Mouse (Mus musculus) MEL (cell line): Measurements from ENCODE around the gene Tomm40. TPM values are rescaled to one million over a fixed set of nuclear protein-coding genes. Genes with fewer than 3 reads are reported as not detected.
A peak's percentile ranks its signal among the peaks of the same experiment; 100 is the strongest.

ENCODE experiments used
- DNase-seq: peaks from one replicate; pipeline ENCODE4 v3.0.0; 2011; ENCODE audit warnings: low read depth, low spot score
- H3K27ac ChIP-seq: 2 replicates; pipeline ENCODE4 v1.5.1; 2012; ENCODE audit warnings: low read depth, mild to moderate bottlenecking, control low read depth, low read length, moderate library complexity; ENCODE audit not compliant: control insufficient read depth
- H3K27me3 ChIP-seq, 2 experiments: fragments of 150-350 bp in 1 of 2; sonication (generic) in 1 of 2; 2 replicates each; pipeline ENCODE4 v1.6.1; 2012; ENCODE audit warnings: low read length in 2 of 2, mild to moderate bottlenecking in 2 of 2, improper control_type of control experiment in 1 of 2, moderate library complexity in 1 of 2; ENCODE audit not compliant: insufficient read depth in 2 of 2, control insufficient read depth in 1 of 2
- H3K36me3 ChIP-seq, 2 experiments: 2 replicates each; pipeline ENCODE4 v1.6.1; 2012 to 2014; ENCODE audit warnings: low read length in 2 of 2, improper control_type of control experiment in 1 of 2, inconsistent platforms in 1 of 2, mild to moderate bottlenecking in 1 of 2; ENCODE audit not compliant: insufficient read depth in 2 of 2, control insufficient read depth in 1 of 2
- H3K4me1 ChIP-seq, 2 experiments: fragments of 150-350 bp in 1 of 2; sonication (generic) in 1 of 2; 2 replicates each; pipeline ENCODE4 v1.6.1; 2012; ENCODE audit warnings: low read length in 2 of 2, improper control_type of control experiment in 1 of 2, mild to moderate bottlenecking in 1 of 2; ENCODE audit not compliant: insufficient read depth in 2 of 2, control insufficient read depth in 1 of 2
- H3K4me3 ChIP-seq, 2 experiments: fragments of 150-350 bp in 1 of 2; sonication (generic) in 1 of 2; 2 replicates each; pipeline ENCODE4 v1.5.1; 2012; ENCODE audit warnings: low read depth in 2 of 2, low read length in 2 of 2, mild to moderate bottlenecking in 2 of 2, moderate library complexity in 2 of 2, control low read depth in 1 of 2, improper control_type of control experiment in 1 of 2; ENCODE audit not compliant: control insufficient read depth in 1 of 2, insufficient read depth in 1 of 2
- H3K79me2 ChIP-seq: 2 replicates; pipeline ENCODE4 v1.6.1; 2012; ENCODE audit warnings: mild to moderate bottlenecking, low read length, moderate library complexity; ENCODE audit not compliant: control insufficient read depth, poor library complexity, insufficient read depth
- H3K9ac ChIP-seq: 2 replicates; pipeline ENCODE4 v1.6.1; 2012; ENCODE audit warnings: low read depth, mild to moderate bottlenecking, control low read depth, low read length, moderate library complexity; ENCODE audit not compliant: control insufficient read depth, poor library complexity, severe bottlenecking
- H3K9me3 ChIP-seq: fragments of 150-350 bp; sonication (generic); replicated peaks from 2 replicates; pipeline ENCODE4 v1.6.1; 2012; ENCODE audit warnings: mild to moderate bottlenecking, low read length, improper control_type of control experiment, moderate library complexity; ENCODE audit not compliant: insufficient read depth
- BHLHE40 ChIP-seq: IDR thresholded peaks from 2 replicates; pipeline ENCODE4 v1.6.1; 2012; ENCODE audit warnings: low read depth, mild to moderate bottlenecking, inconsistent platforms, low read length, improper control_type of control experiment, borderline replicate concordance
- CHD1 ChIP-seq: IDR thresholded peaks from 2 replicates; pipeline ENCODE4 v1.6.1; 2012; ENCODE audit warnings: low read depth, mild to moderate bottlenecking, inconsistent platforms, low read length, improper control_type of control experiment
- CHD2 ChIP-seq: IDR thresholded peaks from 2 replicates; pipeline ENCODE4 v1.6.1; 2011; ENCODE audit warnings: low read length, improper control_type of control experiment
- CTCF ChIP-seq, 3 experiments: IDR thresholded peaks in 2 of 3; conservative IDR thresholded peaks in 1 of 3; 2 replicates each; pipeline ENCODE4 v1.5.1; 2011 to 2012; ENCODE audit warnings: low read length in 3 of 3, low read depth in 2 of 3, mild to moderate bottlenecking in 2 of 3, improper control_type of control experiment in 1 of 3, inconsistent platforms in 1 of 3, mixed read lengths in 1 of 3, moderate library complexity in 1 of 3; ENCODE audit not compliant: control insufficient read depth in 1 of 3, insufficient read depth in 1 of 3, poor library complexity in 1 of 3, severe bottlenecking in 1 of 3
- E2F4 ChIP-seq: IDR thresholded peaks from 2 replicates; pipeline ENCODE4 v1.6.1; 2011; ENCODE audit warnings: low read depth, low read length, improper control_type of control experiment, borderline replicate concordance
- ELF1 ChIP-seq: IDR thresholded peaks from 2 replicates; pipeline ENCODE4 v1.6.1; 2014; ENCODE audit warnings: low read depth, mild to moderate bottlenecking, inconsistent platforms, low read length, improper control_type of control experiment, moderate library complexity
- EP300 ChIP-seq, 2 experiments: IDR thresholded peaks; 2 replicates each; pipeline ENCODE4 v1.6.1; 2011; ENCODE audit warnings: improper control_type of control experiment in 2 of 2, low read length in 2 of 2, low read depth in 1 of 2, mild to moderate bottlenecking in 1 of 2
- GATA1 ChIP-seq: IDR thresholded peaks from 2 replicates; pipeline ENCODE4 v1.6.1; 2011; ENCODE audit warnings: low read depth, low read length, improper control_type of control experiment
- HCFC1 ChIP-seq: IDR thresholded peaks from 2 replicates; pipeline ENCODE4 v1.6.1; 2012; ENCODE audit warnings: low read depth, mild to moderate bottlenecking, inconsistent platforms, low read length, improper control_type of control experiment, moderate library complexity
- JUND ChIP-seq: IDR thresholded peaks from 2 replicates; pipeline ENCODE4 v1.6.1; 2011; ENCODE audit warnings: low read depth, mild to moderate bottlenecking, improper control_type of control experiment, low read length
- KAT2A ChIP-seq: conservative IDR thresholded peaks from 2 replicates; pipeline ENCODE4 v1.6.1; 2012; ENCODE audit warnings: low read depth, low read length, improper control_type of control experiment, inconsistent platforms
- MAFK ChIP-seq: IDR thresholded peaks from 2 replicates; pipeline ENCODE4 v1.6.1; 2011; ENCODE audit warnings: low read depth, mild to moderate bottlenecking, low read length, improper control_type of control experiment, borderline replicate concordance
- MAX ChIP-seq: IDR thresholded peaks from 2 replicates; pipeline ENCODE4 v1.6.1; 2011; ENCODE audit warnings: low read length, improper control_type of control experiment
- MAZ ChIP-seq: IDR thresholded peaks from 2 replicates; pipeline ENCODE4 v1.6.1; 2012; ENCODE audit warnings: low read depth, mild to moderate bottlenecking, inconsistent platforms, low read length, improper control_type of control experiment
- MXI1 ChIP-seq: IDR thresholded peaks from 2 replicates; pipeline ENCODE4 v1.6.1; 2011; ENCODE audit warnings: mild to moderate bottlenecking, low read depth, low read length, improper control_type of control experiment
- MYB ChIP-seq: IDR thresholded peaks from 2 replicates; pipeline ENCODE4 v1.6.1; 2011; ENCODE audit warnings: mild to moderate bottlenecking, low read depth, low read length, improper control_type of control experiment
- MYC ChIP-seq: IDR thresholded peaks from 2 replicates; pipeline ENCODE4 v1.6.1; 2011; ENCODE audit warnings: low read depth, mild to moderate bottlenecking, low read length, improper control_type of control experiment, moderate library complexity
- NELFE ChIP-seq: IDR thresholded peaks from 2 replicates; pipeline ENCODE4 v1.6.1; 2011; ENCODE audit warnings: low read depth, low read length, improper control_type of control experiment
- NRF1 ChIP-seq: IDR thresholded peaks from 2 replicates; pipeline ENCODE4 v1.6.1; 2014; ENCODE audit warnings: low read depth, mild to moderate bottlenecking, inconsistent platforms, low read length, improper control_type of control experiment, moderate library complexity; ENCODE audit not compliant: poor library complexity, insufficient read depth, severe bottlenecking
- POLR2A ChIP-seq, 2 experiments: IDR thresholded peaks; 2 replicates each; pipeline ENCODE4 v1.6.1; 2011 to 2012; ENCODE audit warnings: low read length in 2 of 2, mild to moderate bottlenecking in 2 of 2, control low read depth in 1 of 2, improper control_type of control experiment in 1 of 2, low read depth in 1 of 2, moderate library complexity in 1 of 2; ENCODE audit not compliant: control insufficient read depth in 1 of 2, insufficient read depth in 1 of 2, poor library complexity in 1 of 2
- POLR2AphosphoS2 ChIP-seq: IDR thresholded peaks from 2 replicates; pipeline ENCODE4 v1.6.1; 2011; ENCODE audit warnings: low read length, improper control_type of control experiment
- RAD21 ChIP-seq: IDR thresholded peaks from 2 replicates; pipeline ENCODE4 v1.6.1; 2011; ENCODE audit warnings: mild to moderate bottlenecking, low read depth, low read length, improper control_type of control experiment
- RCOR1 ChIP-seq: IDR thresholded peaks from 2 replicates; pipeline ENCODE4 v1.6.1; 2012; ENCODE audit warnings: low read depth, mild to moderate bottlenecking, inconsistent platforms, low read length, improper control_type of control experiment
- SIN3A ChIP-seq: IDR thresholded peaks from 2 replicates; pipeline ENCODE4 v1.6.1; 2012; ENCODE audit warnings: low read length, improper control_type of control experiment, inconsistent platforms
- SMC3 ChIP-seq: IDR thresholded peaks from 2 replicates; pipeline ENCODE4 v1.6.1; 2011; ENCODE audit warnings: low read depth, low read length, improper control_type of control experiment
- TAL1 ChIP-seq: IDR thresholded peaks from 2 replicates; pipeline ENCODE4 v1.6.1; 2012; ENCODE audit warnings: mild to moderate bottlenecking, inconsistent platforms, low read length, moderate library complexity, mixed read lengths
- TCF12 ChIP-seq: IDR thresholded peaks from 2 replicates; pipeline ENCODE4 v1.6.1; 2014; ENCODE audit warnings: low read depth, mild to moderate bottlenecking, inconsistent platforms, low read length, improper control_type of control experiment, moderate library complexity
- UBTF ChIP-seq: IDR thresholded peaks from 2 replicates; pipeline ENCODE4 v1.6.1; 2012; ENCODE audit warnings: low read depth, mild to moderate bottlenecking, inconsistent platforms, low read length, improper control_type of control experiment, moderate library complexity, borderline replicate concordance; ENCODE audit not compliant: insufficient read depth
- USF1 ChIP-seq: IDR thresholded peaks from 2 replicates; pipeline ENCODE4 v1.6.1; 2014; ENCODE audit warnings: low read depth, mild to moderate bottlenecking, inconsistent platforms, low read length, improper control_type of control experiment, moderate library complexity
- USF2 ChIP-seq, 2 experiments: IDR thresholded peaks; 2 replicates each; pipeline ENCODE4 v1.6.1; 2011 to 2012; ENCODE audit warnings: improper control_type of control experiment in 2 of 2, low read length in 2 of 2, borderline replicate concordance in 1 of 2, inconsistent platforms in 1 of 2, low read depth in 1 of 2, mild to moderate bottlenecking in 1 of 2; ENCODE audit not compliant: insufficient read depth in 1 of 2
- ZC3H11A ChIP-seq: IDR thresholded peaks from 2 replicates; pipeline ENCODE4 v1.6.1; 2012; ENCODE audit warnings: low read depth, mild to moderate bottlenecking, inconsistent platforms, low read length, improper control_type of control experiment
- ZKSCAN1 ChIP-seq: IDR thresholded peaks from 2 replicates; pipeline ENCODE4 v1.6.1; 2012; ENCODE audit warnings: low read depth, mild to moderate bottlenecking, inconsistent platforms, low read length, improper control_type of control experiment, moderate library complexity
- ZMIZ1 ChIP-seq: IDR thresholded peaks from 2 replicates; pipeline ENCODE4 v1.6.1; 2012; ENCODE audit warnings: low read depth, mild to moderate bottlenecking, inconsistent platforms, low read length, improper control_type of control experiment, moderate library complexity
- ZNF384 ChIP-seq: IDR thresholded peaks from 2 replicates; pipeline ENCODE4 v1.6.1; 2012; ENCODE audit warnings: low read depth, mild to moderate bottlenecking, inconsistent platforms, low read length, improper control_type of control experiment
- polyA plus RNA-seq, 2 experiments: library from polyadenylated mRNA; stranded (reverse) in 1 of 2; unstranded in 1 of 2; fragments of >175 nt in 1 of 2; fragments of >200 nt in 1 of 2; gene quantifications; 2 replicates each; pipeline versions ENCODE4 v1.2.1 to v1.2.4; 2012; ENCODE audit warnings: low replicate concordance in 2 of 2, low read depth in 1 of 2; ENCODE audit not compliant: insufficient read length in 2 of 2, insufficient read depth in 1 of 2, missing spikeins in 1 of 2
- total RNA-seq: library from RNA; depleted of rRNA; stranded (reverse); fragments of 300-350 nt; gene quantifications from 2 replicates; pipeline ENCODE4 v1.2.3, GENCODE M21; 2012

The Tomm40 gene
- total and polyA plus RNA-seq, 3 experiments = 294 to 403 TPM; not detected in 1

- no peak overlapping the region for H3K9ac ChIP-seq
Observed at GRCm38 (mm10) chr7:19738771-19739170, 23.5 kb upstream of the Tomm40 start.

GRCm38 (mm10) chr7:19736389-19737057 is 21.3 kb upstream of the Tomm40 start:
- Histone ChIP-seq H3K79me2 (no peaks in the 10 kb centered on the region), H3K27ac (peak overlapping the region; percentile 75), H3K27me3 (no peaks in the 10 kb centered on the region), H3K9ac (peak overlapping the region; percentile 2; the same call in 1 of the 2 replicates), H3K36me3 (peaks cover 0 to 12% of the 10 kb centered on the region in 2 experiments; a peak in 2 of 4 replicates), H3K4me3 (peak overlapping the region; percentile 8 to 13; a peak in 3 of 4 replicates), H3K4me1 (peaks cover 11 to 22% of the 10 kb centered on the region in 2 experiments), H3K9me3 (no peaks in the 10 kb centered on the region)
- peak; percentile 94 for DNase-seq
- TF ChIP-seq CHD2 (no peak), CTCF (IDR thresholded peaks at IDR 0.05 in 2 of 3, conservative IDR thresholded peaks at IDR 0.05 in 1 of 3; ENCODE audit: control insufficient read depth in 1 of 3, insufficient read depth in 1 of 3, low read depth in 2 of 3, low read length in 3 of 3, poor library complexity in 1 of 3, severe bottlenecking in 1 of 3) (no peak), HCFC1 (0 out of 2 replicates have a peak, but pooled peaks have one; percentile 36), MAZ (no peak), ZC3H11A (no peak), MAX (no peak), SMC3 (no peak), UBTF (no peak), MYB (peak; percentile 16; the same call in 1 of the 2 replicates), MYC (no peak), ZMIZ1 (no peak), USF1 (no peak), RCOR1 (peak; percentile 93), NELFE (no peak), POLR2A (IDR thresholded peaks at IDR 0.05; ENCODE audit: control insufficient read depth in 1 of 2, insufficient read depth in 1 of 2, low read depth in 1 of 2, low read length in 2 of 2, poor library complexity in 1 of 2) (no peak), EP300 (IDR thresholded peaks at IDR 0.05; ENCODE audit: low read depth in 1 of 2, low read length in 2 of 2) (peak; percentile 88 to 92), MXI1 (peak; percentile 58; the same call in 1 of the 2 replicates), POLR2AphosphoS2 (no peak), ZKSCAN1 (no peak), TAL1 (peak; percentile 88), MAFK (no peak), CHD1 (no peak), JUND (peak; percentile 90; the same call in 1 of the 2 replicates)

More at GRCm38 (mm10) chr7:19738771-19739170, 23.5 kb upstream of the Tomm40 start:
- H3K27me3 ChIP-seq = no peaks in the 10 kb centered on the region
- peaks cover 11 to 22% of the 10 kb centered on the region in 2 experiments for H3K4me1 ChIP-seq
- TF ChIP-seq ZMIZ1 (no peak), RAD21 (peak; percentile 29), JUND (no peak), TCF12 (no peak), CTCF (IDR thresholded peaks at IDR 0.05 in 2 of 3, conservative IDR thresholded peaks at IDR 0.05 in 1 of 3; ENCODE audit: control insufficient read depth in 1 of 3, insufficient read depth in 1 of 3, low read depth in 2 of 3, low read length in 3 of 3, poor library complexity in 1 of 3, severe bottlenecking in 1 of 3) (peak; percentile 27 to 46 (median 30)), UBTF (no peak), SMC3 (peak; percentile 35), CHD2 (no peak), E2F4 (no peak), USF2 (IDR thresholded peaks at IDR 0.05; ENCODE audit: borderline replicate concordance in 1 of 2, insufficient read depth in 1 of 2, low read depth in 1 of 2, low read length in 2 of 2) (no peak), NRF1 (no peak), SIN3A (no peak), ELF1 (no peak), RCOR1 (no peak), USF1 (no peak), BHLHE40 (no peak), GATA1 (no peak), MAFK (no peak), ZC3H11A (no peak), MAX (no peak), ZNF384 (no peak), KAT2A (no peak)
- no peaks in the 10 kb centered on the region for H3K9me3 ChIP-seq
- H3K27ac ChIP-seq = no peak overlapping the region
- peaks cover 0 to 12% of the 10 kb centered on the region in 2 experiments; a peak in 2 of 4 replicates for H3K36me3 ChIP-seq
- no peak overlapping the region for H3K4me3 ChIP-seq
- DNase-seq = peak; percentile 54
- no peaks in the 10 kb centered on the region for H3K79me2 ChIP-seq
